Mouse (Mus musculus) small intestine, adult 10 weeks (tissue): ENCODE measurements around the gene Ifi213. TPM values are rescaled to one million over a fixed set of nuclear protein-coding genes. Genes with fewer than 3 reads are reported as not detected.

Experiments
- polyA plus RNA-seq: library from polyadenylated mRNA; stranded (reverse); fragments of 350-450 nt; fragmentation: Illumina TruSeq; extraction: RNeasy Lipid Tissue Mini Kit (QIAGEN cat#74804); gene quantifications from one replicate; pipeline ENCODE4 v1.2.3, GENCODE M21; 2014; ENCODE audit warnings: low replicate concordance

Gene Ifi213
- polyA plus RNA-seq, result 15.8 TPM

DNA sequence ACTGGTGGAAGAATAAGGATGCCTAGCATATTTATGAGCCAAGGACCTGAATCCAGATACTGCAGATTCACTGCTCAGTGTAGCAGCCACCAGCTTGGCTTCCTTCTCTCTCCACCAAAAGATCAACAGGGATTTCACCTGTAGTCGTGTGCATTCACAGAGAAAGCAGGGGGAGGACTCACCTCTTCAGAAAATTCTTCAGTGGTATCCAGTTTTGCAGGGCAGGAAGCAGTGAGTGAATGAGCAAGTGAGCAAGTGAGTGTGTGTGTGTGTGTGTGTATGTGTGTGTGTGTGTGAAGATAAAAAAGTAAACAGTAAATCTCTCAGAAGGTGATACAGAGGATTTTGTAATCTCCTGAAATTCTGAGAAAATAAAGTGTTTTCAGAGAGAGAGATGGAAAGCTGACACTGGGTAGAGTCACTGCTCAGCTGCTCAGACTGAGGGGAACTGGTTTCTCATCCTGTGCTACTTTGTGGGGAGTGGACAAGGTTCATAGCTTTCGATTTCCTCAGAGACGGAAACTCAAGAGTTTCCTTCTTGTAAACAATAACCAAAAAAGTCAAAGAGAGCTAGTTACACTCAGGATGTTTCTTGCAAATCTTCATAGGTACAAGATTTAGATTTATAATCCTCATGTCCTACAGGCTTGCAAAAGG, at the start of gene Ifi213:
TSS of gene Ifi213 (minus strand) at position 437 of the 657 bp plus-strand sequence.

DNA sequence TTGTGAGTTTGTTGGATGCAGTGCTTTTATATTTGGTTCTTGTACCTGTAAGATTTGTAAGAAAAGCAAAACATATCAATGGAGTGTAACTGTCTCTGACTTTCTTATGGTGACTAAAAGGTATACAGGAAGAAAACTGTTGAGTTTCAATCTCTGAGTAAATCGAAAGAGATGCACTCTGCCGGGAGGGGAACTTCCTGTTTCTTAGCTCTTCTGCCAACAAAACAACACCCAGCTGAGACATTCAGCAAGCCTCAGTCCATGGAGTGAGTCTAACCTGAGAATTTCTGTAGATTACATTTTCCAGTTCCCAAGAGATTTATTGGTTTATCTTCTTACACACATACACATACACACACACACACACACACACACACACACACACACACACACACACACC, 31.5 kb upstream of the Ifi213 start, which contains the start of gene Ifi209:
TSS of gene Ifi209 (plus strand) at position 296 of the 400 bp plus-strand sequence.

DNA sequence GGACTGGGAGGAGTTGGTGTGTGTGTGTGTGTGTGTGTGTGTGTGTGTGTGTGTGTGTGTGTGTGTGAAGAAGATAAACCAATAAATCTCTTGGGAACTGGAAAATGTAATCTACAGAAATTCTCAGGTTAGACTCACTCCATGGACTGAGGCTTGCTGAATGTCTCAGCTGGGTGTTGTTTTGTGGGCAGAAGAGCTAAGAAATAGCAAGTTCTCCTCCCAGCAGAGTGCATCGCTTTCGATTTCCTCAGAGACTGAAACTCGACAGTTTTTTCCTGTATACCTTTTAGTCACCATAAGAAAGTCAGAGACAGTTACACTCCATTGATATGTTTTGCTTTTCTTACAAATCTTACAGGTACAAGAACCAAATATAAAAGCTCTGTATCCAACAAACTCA, 63.3 kb downstream of the Ifi213 start, which contains the start of gene Ifi214:
TSS of gene Ifi214 (minus strand) at position 167 of the 400 bp plus-strand sequence.

Other genes with a start within 250 kb of the Ifi213 start
- gene Aim2, start 248.4 kb downstream of the Ifi213 start, polyA plus RNA-seq, result 12.4 TPM
- gene Cadm3, start 231.6 kb downstream of the Ifi213 start, polyA plus RNA-seq, result 0.78 TPM
- gene Ifi206, start 108.2 kb downstream of the Ifi213 start, polyA plus RNA-seq, result 4.5 TPM
- gene Ifi214, start 63.3 kb downstream of the Ifi213 start, polyA plus RNA-seq, result 1.4 TPM
- gene Ifi209, start 31.6 kb upstream of the Ifi213 start, polyA plus RNA-seq, result 16.7 TPM
- 2.9 TPM for gene Ifi208, start 74.4 kb upstream of the Ifi213 start, polyA plus RNA-seq
- 11.9 TPM for gene Ifi207, start 142.5 kb upstream of the Ifi213 start, polyA plus RNA-seq
- gene Ifi204, start 167.7 kb upstream of the Ifi213 start, polyA plus RNA-seq, result 19.2 TPM